Mouse (Mus musculus) CD4-positive naive resting alpha-beta T cell, adult 57 days (primary cell): Measurements from ENCODE around the gene Pla2g12b. TPM values are rescaled to one million over a fixed set of nuclear protein-coding genes. Genes with fewer than 3 reads are reported as not detected.

Experiments used
- total RNA-seq: library from RNA; stranded (reverse); gene quantifications from one replicate; pipeline ENCODE4 v1.2.4, GENCODE M21; 2023

Gene Pla2g12b
- total RNA-seq, result not detected

GRCm38 (mm10) chr10:59402899-59403792, at the start of gene Pla2g12b:
TSS of gene Pla2g12b (plus strand) at chr10:59403660.

GRCm38 (mm10) chr10:59395461-59395860, 8.0 kb upstream of the Pla2g12b start, which contains the start of gene Gm10273:
TSS of gene Gm10273 (plus strand) at chr10:59395632.

GRCm38 (mm10) chr10:59441735-59442134, 38.3 kb downstream of the Pla2g12b start, which contains the start of gene Oit3:
TSS of gene Oit3 (minus strand) at chr10:59441778.

Other genes with a start within 250 kb of the Pla2g12b start
- 1.1 TPM for gene Sept10, start 181.8 kb upstream of the Pla2g12b start, total RNA-seq
- 1.9 TPM for gene Sowahc, start 181.7 kb upstream of the Pla2g12b start, total RNA-seq
- gene P4ha1, start 80.4 kb upstream of the Pla2g12b start, total RNA-seq, result 24.9 TPM
- 10.1 TPM for gene Gm10273, start 8.0 kb upstream of the Pla2g12b start, total RNA-seq
- gene Oit3, start 38.1 kb downstream of the Pla2g12b start, total RNA-seq, result not detected
- not detected for gene Gm10322, start 212.4 kb downstream of the Pla2g12b start, total RNA-seq
- gene Mcu, start 213.0 kb downstream of the Pla2g12b start, total RNA-seq, result 26.7 TPM